Mouse (Mus musculus) bone marrow macrophage, adult 2 months (primary cell): ENCODE data around the gene Myct1.

Experiments used
- CTCF ChIP-seq: IDR thresholded peaks from 2 replicates; pipeline ENCODE4 v1.5.1; 2012; ENCODE audit warnings: low read depth, mild to moderate bottlenecking, low read length, moderate library complexity
- POLR2A ChIP-seq: IDR thresholded peaks from 2 replicates; pipeline ENCODE4 v1.6.1; 2012; ENCODE audit warnings: mild to moderate bottlenecking, low read depth, low read length, borderline replicate concordance

GRCm38 (mm10) chr10:5571332-5571731, 22.2 kb upstream of the Myct1 start:
- TF ChIP-seq CTCF (no peak), POLR2A (no peak)
